Mouse (Mus musculus) heart, embryonic 12.5 days (tissue): Measurements from ENCODE around the gene Slc34a3. TPM values are rescaled to one million over a fixed set of nuclear protein-coding genes. Genes with fewer than 3 reads are reported as not detected.
A peak's percentile ranks its signal among the peaks of the same experiment; 100 is the strongest.

Source experiments
- ATAC-seq: fragments of 200-750 bp; cut with Nextera tagmentation; 2 replicates; pipeline ENCODE4 v1.8.0; 2017; ENCODE audit warnings: moderate TSS enrichment, moderate library complexity; ENCODE audit not compliant: insufficient number of reproducible peaks, low FRiP score
- H3K27ac ChIP-seq: fragments of 300-500 bp; sonication (generic); 2 replicates; pipeline ENCODE4 v1.5.1; 2016; ENCODE audit warnings: mild to moderate bottlenecking, moderate library complexity; ENCODE audit not compliant: poor library complexity, severe bottlenecking
- H3K27me3 ChIP-seq: fragments of 300-500 bp; sonication (generic); replicated peaks from 2 replicates; pipeline ENCODE4 v1.6.1; 2016; ENCODE audit warnings: mild to moderate bottlenecking, moderate library complexity
- H3K36me3 ChIP-seq: fragments of 300-500 bp; sonication (generic); 2 replicates; pipeline ENCODE4 v1.6.1; 2016; ENCODE audit warnings: mild to moderate bottlenecking, moderate library complexity
- H3K4me1 ChIP-seq: fragments of 300-500 bp; sonication (generic); replicated peaks from 2 replicates; pipeline ENCODE4 v1.6.1; 2016; ENCODE audit warnings: mild to moderate bottlenecking
- H3K4me2 ChIP-seq: fragments of 300-500 bp; sonication (generic); 2 replicates; pipeline ENCODE4 v1.6.1; 2016; ENCODE audit warnings: mild to moderate bottlenecking, moderate library complexity
- H3K4me3 ChIP-seq: fragments of 300-500 bp; sonication (generic); 2 replicates; pipeline ENCODE4 v1.5.1; 2016; ENCODE audit warnings: mild to moderate bottlenecking
- H3K9ac ChIP-seq: fragments of 300-500 bp; sonication (generic); 2 replicates; pipeline ENCODE4 v1.6.1; 2016; ENCODE audit warnings: mild to moderate bottlenecking, moderate library complexity
- H3K9me3 ChIP-seq: fragments of 300-500 bp; sonication (generic); replicated peaks from 2 replicates; pipeline ENCODE4 v1.6.1; 2016; ENCODE audit warnings: mild to moderate bottlenecking, moderate library complexity
- WGBS: fragments of 180-500 bp; shearing (Covaris S2); methylation state at CpG from one replicate; pipeline ENCODE4 v1.1.7; 2016; 5-methylcytosine and 5-hydroxymethylcytosine counted together
- polyA plus RNA-seq: library from polyadenylated mRNA; unstranded; fragments of >200 nt; fragmentation: Nextera tagmentation; extraction: Ambion mirVana; gene quantifications from 2 replicates; pipeline ENCODE4 v1.2.1, GENCODE M21; 2016

Gene Slc34a3
- not detected in 2 replicates for polyA plus RNA-seq

DNA sequence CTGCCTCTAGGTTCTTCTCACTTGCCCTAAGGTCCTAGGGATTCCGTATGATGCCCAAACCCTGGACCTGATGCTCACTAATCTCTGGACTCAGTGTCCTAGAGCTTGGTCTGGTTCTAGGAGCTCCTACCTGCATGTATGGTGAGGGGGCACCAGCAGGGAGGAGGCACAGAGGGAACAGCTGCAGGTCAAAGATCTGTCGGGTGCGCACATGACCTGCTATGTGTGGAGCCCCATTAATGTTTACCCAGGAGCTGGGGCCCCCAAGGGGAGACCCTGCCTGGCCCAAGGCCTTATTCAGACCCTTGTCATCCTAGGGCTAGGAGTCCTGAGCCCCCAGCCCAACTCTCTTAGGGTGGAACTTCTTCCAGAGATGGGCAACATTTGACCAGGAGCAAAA is at the start of gene Slc34a3:
Slc34a3 (minus strand) TSS at position 315 of the 400 bp plus-strand sequence.
- 80% methylated on average over 3 of the region's 3 CpGs for WGBS
- H3K4me2 ChIP-seq: no peak within 1 kb of the TSS
- no peak within 1 kb of the TSS for H3K27ac ChIP-seq
- no peaks in the 10 kb centered on the region for H3K36me3 ChIP-seq
- H3K4me1 ChIP-seq: no peaks in the 10 kb centered on the region
- no peaks in the 10 kb centered on the region for H3K9me3 ChIP-seq
- no peak for ATAC-seq
- H3K4me3 ChIP-seq: no peak within 1 kb of the TSS
- H3K9ac ChIP-seq: no peak within 1 kb of the TSS
- H3K27me3 ChIP-seq: peaks cover 71% of the 10 kb centered on the region

DNA sequence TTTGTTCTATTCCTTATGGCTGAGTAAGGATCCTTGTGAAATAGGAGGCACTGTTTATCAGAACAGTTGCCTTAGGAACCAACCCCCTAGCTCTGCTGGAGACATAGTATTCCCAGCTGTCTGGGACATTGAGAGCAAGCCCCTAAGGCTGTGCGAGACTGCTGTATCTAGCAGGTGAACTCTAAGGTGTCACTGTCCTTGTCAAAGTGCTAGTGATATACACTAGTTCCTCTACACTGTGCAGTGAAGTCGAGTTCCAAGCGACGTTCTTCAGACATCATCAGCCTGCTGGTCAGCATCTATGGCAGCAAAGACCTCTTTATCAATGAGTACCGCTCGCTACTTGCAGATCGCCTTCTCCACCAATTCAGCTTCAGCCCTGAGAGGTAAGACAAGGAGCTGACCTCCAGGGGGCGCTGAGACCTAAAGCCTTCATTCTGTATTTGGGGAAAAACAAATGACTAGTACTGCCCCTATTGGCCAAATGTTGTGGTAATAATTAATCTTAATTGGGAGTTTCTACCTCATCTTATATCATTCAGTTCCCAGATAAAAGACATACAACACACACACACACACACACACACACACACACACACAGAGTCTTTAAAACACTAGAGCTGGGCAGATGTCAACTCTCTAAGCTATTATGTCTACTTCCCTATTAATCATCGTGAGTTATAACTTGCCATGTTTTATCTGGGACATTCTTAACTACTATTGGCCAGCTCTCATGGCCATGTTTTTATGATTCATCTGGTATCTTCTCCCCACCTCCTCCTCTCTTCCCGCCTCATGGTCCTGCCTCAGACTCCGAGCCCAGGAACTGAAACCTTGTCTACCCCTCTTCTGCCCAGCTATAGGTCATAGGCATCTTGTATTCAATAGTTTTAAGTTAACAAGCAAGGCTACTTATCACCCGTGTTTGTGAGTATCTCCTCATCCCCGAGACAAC is 45.0 kb upstream of the Slc34a3 start:
- H3K9me3 ChIP-seq: no peaks in the 10 kb centered on the region
- H3K4me3 ChIP-seq: no peak overlapping the region
- H3K4me2 ChIP-seq: no peak overlapping the region
- 59% methylated on average over 13 of the region's 13 CpGs for WGBS
- no peak for ATAC-seq
- no peak overlapping the region for H3K9ac ChIP-seq
- 0 out of 2 replicates have a peak, but pooled peaks cover 1% of the 10 kb centered on the region for H3K4me1 ChIP-seq
- no peak overlapping the region for H3K27ac ChIP-seq
- H3K36me3 ChIP-seq: peaks cover 96% of the 10 kb centered on the region
- H3K27me3 ChIP-seq: no peaks in the 10 kb centered on the region

GRCm38 (mm10) chr2:25273010-25273409 is 38.8 kb upstream of the Slc34a3 start:
- peak overlapping the region; percentile 84 for H3K4me3 ChIP-seq
- no peak overlapping the region for H3K27ac ChIP-seq
- H3K4me1 ChIP-seq: peaks cover 26% of the 10 kb centered on the region
- no peaks in the 10 kb centered on the region for H3K9me3 ChIP-seq
- H3K9ac ChIP-seq: peak overlapping the region; percentile 90
- no peaks in the 10 kb centered on the region for H3K27me3 ChIP-seq
- peaks cover 73% of the 10 kb centered on the region for H3K36me3 ChIP-seq
- 27% methylated on average over 16 of the region's 16 CpGs for WGBS
- peak overlapping the region; percentile 93 for H3K4me2 ChIP-seq
- no peak for ATAC-seq

GRCm38 (mm10) chr2:25272515-25272914 is 38.4 kb upstream of the Slc34a3 start:
- ATAC-seq: peak; percentile 43
- H3K27me3 ChIP-seq: no peaks in the 10 kb centered on the region
- peak overlapping the region; percentile 84 for H3K4me3 ChIP-seq
- under 1% methylated on average over 28 of the region's 29 CpGs for WGBS
- peak overlapping the region; percentile 90 for H3K9ac ChIP-seq
- H3K4me2 ChIP-seq: peak overlapping the region; percentile 93
- peaks cover 29% of the 10 kb centered on the region for H3K4me1 ChIP-seq
- no peaks in the 10 kb centered on the region for H3K9me3 ChIP-seq
- peak overlapping the region; percentile 24 for H3K27ac ChIP-seq
- H3K36me3 ChIP-seq: peaks cover 68% of the 10 kb centered on the region

DNA sequence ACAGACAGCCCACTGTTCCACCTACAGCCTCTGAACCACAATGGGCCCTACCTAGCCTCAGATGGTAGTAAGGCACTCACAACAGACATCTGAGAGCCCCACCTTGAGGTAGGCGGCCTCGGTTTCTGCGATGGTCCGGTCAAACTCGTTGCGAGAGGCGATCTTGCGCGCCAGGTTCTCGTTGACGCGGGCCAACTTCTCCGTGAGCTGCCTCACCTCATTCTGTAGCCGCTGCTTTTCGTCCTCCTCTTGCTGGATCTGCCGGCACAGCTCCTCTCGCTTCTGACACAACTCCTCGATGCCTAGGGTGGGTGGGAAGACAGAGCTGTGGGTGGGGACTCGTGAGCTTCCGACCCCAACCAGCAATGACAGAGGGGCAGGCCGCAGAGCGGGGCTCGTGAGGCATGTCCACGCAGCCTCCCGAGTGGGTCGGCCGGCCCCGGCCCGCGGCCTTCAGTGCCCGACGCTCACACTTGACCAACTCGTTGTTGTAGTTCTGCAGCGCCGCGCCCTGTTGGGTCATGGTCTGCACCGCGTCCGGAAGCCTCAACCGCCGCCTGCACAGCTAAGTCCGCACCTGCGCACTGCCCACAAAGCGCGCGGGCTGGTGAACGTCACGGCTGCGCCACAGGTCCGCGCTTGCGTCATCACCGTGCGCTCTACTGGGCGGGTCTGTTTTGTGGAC is 37.8 kb upstream of the Slc34a3 start, which contains the start of the genes Ssna1 and Anapc2:
Ssna1 (minus strand) TSS at position 612 of the 685 bp plus-strand sequence.
Anapc2 (plus strand) TSS at position 652 of the 685 bp plus-strand sequence.
- Histone ChIP-seq H3K27me3 (no peaks in the 10 kb centered on the region), H3K4me2 (peak within 1 kb of the TSS; percentile 93), H3K9me3 (no peaks in the 10 kb centered on the region), H3K36me3 (peaks cover 63% of the 10 kb centered on the region), H3K4me3 (peak within 1 kb of the TSS; percentile 84), H3K27ac (peak within 1 kb of the TSS; percentile 77), H3K4me1 (peaks cover 34% of the 10 kb centered on the region), H3K9ac (peak within 1 kb of the TSS; percentile 90)
- ATAC-seq: peak; percentile 98
- under 1% methylated on average over 55 of the region's 55 CpGs for WGBS

DNA sequence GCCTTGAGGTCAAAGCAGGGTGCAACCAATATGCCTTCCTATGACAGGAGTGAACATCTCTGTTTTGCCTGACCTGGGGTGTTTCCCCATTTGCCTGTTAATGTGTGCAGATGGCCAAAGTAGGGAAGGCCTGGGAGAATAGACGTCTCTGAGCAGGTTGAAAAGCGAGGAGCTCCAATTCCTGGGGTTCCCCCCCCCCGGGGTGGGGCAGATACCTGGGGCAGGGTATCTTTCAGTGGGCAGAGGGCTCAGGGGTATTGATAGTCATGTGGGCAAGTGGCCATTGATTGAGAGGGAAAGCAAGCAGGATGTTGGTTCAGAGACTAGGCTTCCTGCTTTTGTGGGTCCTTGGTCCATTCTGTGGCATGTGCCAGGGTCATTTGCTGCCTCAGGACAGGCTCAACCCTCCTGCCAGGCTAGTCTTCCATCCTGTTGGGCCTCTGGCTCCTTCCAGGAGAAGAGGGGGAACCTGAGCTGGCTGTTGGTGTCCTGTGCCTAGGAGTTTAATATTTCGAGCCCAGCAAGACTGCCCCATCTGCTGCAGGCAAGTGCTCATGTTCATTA is 33.7 kb upstream of the Slc34a3 start:
- Histone ChIP-seq H3K9ac (no peak overlapping the region), H3K9me3 (no peaks in the 10 kb centered on the region), H3K4me2 (no peak overlapping the region), H3K4me3 (no peak overlapping the region), H3K27me3 (peaks cover 18% of the 10 kb centered on the region), H3K36me3 (peaks cover 27% of the 10 kb centered on the region), H3K4me1 (peaks cover 55% of the 10 kb centered on the region), H3K27ac (no peak overlapping the region)
- 68% methylated on average over 4 of the region's 4 CpGs for WGBS
- no peak for ATAC-seq

DNA sequence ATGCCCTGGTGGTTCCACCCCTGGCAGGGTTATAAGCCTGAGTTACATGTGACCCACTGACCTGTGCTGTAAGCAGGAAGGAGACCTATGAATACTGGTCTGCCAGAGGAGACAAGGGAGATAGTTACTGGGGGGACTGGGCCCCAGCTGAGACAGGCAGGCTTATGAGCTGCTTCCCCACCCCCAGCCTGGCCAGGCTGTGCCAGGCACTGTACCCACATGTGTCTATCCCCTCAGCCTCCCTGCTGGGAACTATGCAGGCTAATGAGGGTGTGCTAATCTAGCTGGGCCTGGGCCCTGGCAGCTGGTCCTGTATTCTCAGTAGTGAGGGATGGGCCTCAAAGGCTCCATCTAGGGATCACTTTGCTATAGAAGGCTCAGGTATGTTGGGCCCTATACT is 33.1 kb upstream of the Slc34a3 start:
- no peak for ATAC-seq
- H3K36me3 ChIP-seq: peaks cover 27% of the 10 kb centered on the region
- H3K27me3 ChIP-seq: peaks cover 18% of the 10 kb centered on the region
- H3K4me3 ChIP-seq: no peak overlapping the region
- H3K27ac ChIP-seq: no peak overlapping the region
- H3K4me1 ChIP-seq: peaks cover 55% of the 10 kb centered on the region
- H3K4me2 ChIP-seq: no peak overlapping the region
- no peak overlapping the region for H3K9ac ChIP-seq
- no peaks in the 10 kb centered on the region for H3K9me3 ChIP-seq

GRCm38 (mm10) chr2:25266720-25267119 is 32.6 kb upstream of the Slc34a3 start:
- Histone ChIP-seq H3K4me2 (peak overlapping the region; percentile 30; the same call in 1 of the 2 replicates), H3K36me3 (peaks cover 27% of the 10 kb centered on the region), H3K4me3 (no peak overlapping the region), H3K4me1 (peaks cover 55% of the 10 kb centered on the region), H3K9me3 (no peaks in the 10 kb centered on the region), H3K9ac (no peak overlapping the region), H3K27me3 (peaks cover 18% of the 10 kb centered on the region), H3K27ac (no peak overlapping the region)
- no peak for ATAC-seq
- WGBS: 42% methylated on average over 2 of the region's 2 CpGs

- no peak overlapping the region for H3K9ac ChIP-seq
Measured at GRCm38 (mm10) chr2:25265897-25266656, 31.9 kb upstream of the Slc34a3 start.

GRCm38 (mm10) chr2:25264851-25265250 is 30.7 kb upstream of the Slc34a3 start:
- no peak for ATAC-seq
- peak overlapping the region; percentile 93 for H3K4me2 ChIP-seq
- H3K9ac ChIP-seq: no peak overlapping the region
- peaks cover 18% of the 10 kb centered on the region for H3K27me3 ChIP-seq
- 66% methylated on average over 3 of the region's 3 CpGs for WGBS
- H3K4me1 ChIP-seq: peaks cover 43% of the 10 kb centered on the region
- peaks cover 16% of the 10 kb centered on the region for H3K36me3 ChIP-seq
- H3K4me3 ChIP-seq: no peak overlapping the region
- no peak overlapping the region for H3K27ac ChIP-seq
- no peaks in the 10 kb centered on the region for H3K9me3 ChIP-seq

More at GRCm38 (mm10) chr2:25265897-25266656, 31.9 kb upstream of the Slc34a3 start:
- H3K4me2 ChIP-seq: peak overlapping the region; percentile 30; the same call in 1 of the 2 replicates
- no peak overlapping the region for H3K4me3 ChIP-seq
- peaks cover 27% of the 10 kb centered on the region for H3K36me3 ChIP-seq
- peaks cover 49% of the 10 kb centered on the region for H3K4me1 ChIP-seq
- WGBS: 58% methylated on average over 6 of the region's 6 CpGs
- ATAC-seq: no peak
- no peaks in the 10 kb centered on the region for H3K9me3 ChIP-seq
- H3K27me3 ChIP-seq: peaks cover 18% of the 10 kb centered on the region
- H3K27ac ChIP-seq: no peak overlapping the region
